In the genomic region with DNA sequence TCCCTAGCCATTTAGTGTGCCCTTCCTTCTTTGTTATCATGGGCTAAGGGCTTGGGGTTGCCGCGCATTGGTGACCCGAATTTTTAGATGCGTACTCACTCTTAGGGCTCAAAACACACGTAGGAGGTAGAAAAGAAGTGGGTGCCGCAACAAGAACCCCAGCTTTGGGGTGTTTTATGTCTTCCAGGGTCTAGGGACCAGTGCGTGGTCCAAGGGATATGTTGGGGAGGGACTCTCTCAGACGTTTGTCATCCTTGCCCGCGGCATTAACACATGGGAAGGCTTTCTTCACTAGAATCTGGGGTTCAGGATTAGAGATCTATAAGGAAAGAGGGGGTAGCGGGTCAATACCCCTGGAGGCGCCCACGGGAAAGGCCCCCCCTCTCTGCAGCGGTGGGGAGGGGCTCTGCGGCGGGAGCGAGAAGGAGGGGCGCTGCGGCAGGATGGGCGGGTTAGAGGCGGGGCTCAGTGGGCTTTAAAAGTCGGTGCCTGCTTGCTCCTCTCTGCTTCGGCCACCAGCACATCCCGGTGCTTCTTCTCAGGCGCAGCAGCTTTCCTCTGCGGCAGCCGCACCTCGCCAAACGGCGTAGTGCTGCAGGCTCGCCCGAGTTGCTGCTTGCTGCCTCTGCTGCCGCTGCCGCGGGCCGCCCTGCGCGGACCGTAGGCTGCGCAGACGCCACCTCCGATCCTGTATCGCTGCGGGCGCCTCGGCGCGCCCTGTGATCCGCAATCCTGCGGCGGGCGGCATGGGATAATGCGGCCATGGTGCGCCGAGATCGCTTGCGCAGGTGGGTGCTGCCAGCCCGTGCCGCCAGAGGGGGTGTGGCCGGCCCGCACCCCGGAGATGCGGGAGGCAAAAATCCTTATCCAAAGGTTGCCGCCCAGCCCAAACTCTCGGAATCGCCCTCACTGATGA, we compare ENCODE assay signal across 8 mouse cellular contexts. TPM values are rescaled to one million over a fixed set of nuclear protein-coding genes. Genes with fewer than 3 reads are reported as not detected.
DNase-seq lines count a peak whose midpoint lies in the region; ATAC-seq lines count a peak whose summit lies in the region.

No protein-coding gene starts in this region.

- H3K9me3 ChIP-seq in forebrain, embryonic 16.5 days (ENCODE audit: control insufficient read depth, low read length), result peaks cover 31% of the 10 kb centered on the region
- peaks cover 13% of the 10 kb centered on the region for H3K9me3 ChIP-seq in liver, embryonic 16.5 days (replicated peaks; ENCODE audit: control insufficient read depth, low read length)
- peaks cover 6% of the 10 kb centered on the region for H3K9me3 ChIP-seq in neural tube, embryonic 14.5 days (ENCODE audit: control insufficient read depth, low read length)

- H3K27ac ChIP-seq in forebrain, embryonic 16.5 days (ENCODE audit: low read length), result peak overlapping the region; percentile 78
- H3K27ac ChIP-seq in liver, embryonic 16.5 days (ENCODE audit: low read length), result no peak overlapping the region
- H3K27ac ChIP-seq in neural tube, embryonic 14.5 days (ENCODE audit: low read depth, low read length), result peak overlapping the region; percentile 80

- intact Hi-C loops in heart, postnatal 14 days (cut with DNase I), result no loop called here

- ATAC-seq in forebrain, embryonic 16.5 days, result peak; percentile 81
- 0 out of 2 replicates have a peak, but pooled peaks have one; percentile 19 for ATAC-seq in liver, embryonic 16.5 days (ENCODE audit: low read depth)
- peak; percentile 83 for ATAC-seq in neural tube, embryonic 14.5 days (ENCODE audit: low read depth)

- 46% methylated on average over 61 of the region's 66 CpGs for WGBS in forebrain, embryonic 16.5 days
- 45% methylated on average over 63 of the region's 66 CpGs for WGBS in liver, embryonic 16.5 days (ENCODE audit: insufficient replicate concordance)
- 60% methylated on average over 61 of the region's 66 CpGs for WGBS in neural tube, embryonic 14.5 days

- peak overlapping the region; percentile 62 for H3K4me3 ChIP-seq in forebrain, embryonic 16.5 days (replicated peaks; ENCODE audit: low read length)
- H3K4me3 ChIP-seq in liver, embryonic 16.5 days (ENCODE audit: low read depth, low read length), result peak overlapping the region; percentile 43
- peak overlapping the region; percentile 57 for H3K4me3 ChIP-seq in neural tube, embryonic 14.5 days (ENCODE audit: low read depth, low read length)

- H3K9ac ChIP-seq in forebrain, embryonic 16.5 days (replicated peaks; ENCODE audit: low read depth, low read length), result peak overlapping the region; percentile 72
- no peak overlapping the region for H3K9ac ChIP-seq in liver, embryonic 16.5 days (ENCODE audit: low read depth, low read length)
- peak overlapping the region; percentile 74 for H3K9ac ChIP-seq in neural tube, embryonic 14.5 days (replicated peaks; ENCODE audit: low read depth, low read length)

- peak; percentile 88 for DNase-seq in MN1 (ENCODE audit: low spot score)
- peak; percentile 72 for DNase-seq in cerebellum, adult 11 months
- peak; percentile 81 to 82 for DNase-seq in heart, postnatal 14 days
- peak; percentile 67 to 74 for DNase-seq in layer of hippocampus, adult 18-20 months (ENCODE audit: low spot score in 2 of 2)
- peak; percentile 64 for DNase-seq in urinary bladder, postnatal 14 days (ENCODE audit: low spot score)

- H3K4me2 ChIP-seq in forebrain, embryonic 16.5 days (ENCODE audit: low read length), result peak overlapping the region; percentile 63
- peak overlapping the region; percentile 48 for H3K4me2 ChIP-seq in liver, embryonic 16.5 days (ENCODE audit: low read depth, low read length)
- H3K4me2 ChIP-seq in neural tube, embryonic 14.5 days (ENCODE audit: low read depth, low read length), result peak overlapping the region; percentile 56

- peaks cover 5% of the 10 kb centered on the region for H3K36me3 ChIP-seq in forebrain, embryonic 16.5 days (ENCODE audit: control insufficient read depth, insufficient read depth)
- H3K36me3 ChIP-seq in liver, embryonic 16.5 days (ENCODE audit: control insufficient read depth, insufficient read depth), result no peaks in the 10 kb centered on the region
- H3K36me3 ChIP-seq in neural tube, embryonic 14.5 days (ENCODE audit: control insufficient read depth, insufficient read depth, low read length), result 0 out of 2 replicates have a peak, but pooled peaks cover 5% of the 10 kb centered on the region

- H3K27me3 ChIP-seq in forebrain, embryonic 16.5 days (replicated peaks; ENCODE audit: control insufficient read depth, insufficient read depth, low read length), result no peaks in the 10 kb centered on the region
- H3K27me3 ChIP-seq in liver, embryonic 16.5 days (ENCODE audit: control insufficient read depth, insufficient read depth, low read depth, low read length), result peaks cover 55% of the 10 kb centered on the region
- H3K27me3 ChIP-seq in neural tube, embryonic 14.5 days (ENCODE audit: control insufficient read depth, insufficient read depth, low read length), result no peaks in the 10 kb centered on the region

- peaks cover 6% of the 10 kb centered on the region for H3K4me1 ChIP-seq in forebrain, embryonic 16.5 days (replicated peaks; ENCODE audit: control insufficient read depth, insufficient read depth, low read length)
- no peaks in the 10 kb centered on the region for H3K4me1 ChIP-seq in liver, embryonic 16.5 days (ENCODE audit: control insufficient read depth, low read depth, low read length)
- H3K4me1 ChIP-seq in neural tube, embryonic 14.5 days (ENCODE audit: control insufficient read depth, insufficient read depth, low read length), result peaks cover 4% of the 10 kb centered on the region; the same call in 1 of the 2 replicates

RNA-seq across cellular contexts. Expression of a gene that starts 14.5 kb away (rescaled TPM):
- polyA plus RNA-seq in forebrain, embryonic 16.5 days (2015; fragmentation: Nextera tagmentation; extraction: Ambion mirVana), result 283 and 328 TPM in 2 replicates
- total RNA-seq in heart, postnatal 14 days (2021), result 10 to 100 TPM; 51.2 to 65.0 TPM
- 10 to 100 TPM; 44.9 to 49.3 TPM for total RNA-seq in layer of hippocampus, adult 18-20 months (2021)
- 172 and 190 TPM in 2 replicates for polyA plus RNA-seq in liver, embryonic 16.5 days (2015; fragmentation: Nextera tagmentation; extraction: Ambion mirVana)
- polyA plus RNA-seq in neural tube, embryonic 14.5 days (2014; fragmentation: Nextera tagmentation; extraction: Ambion mirVana), result 353 and 390 TPM in 2 replicates

RNA-seq across cellular contexts. Expression of a gene that starts 44.3 kb away (rescaled TPM):
- 15.2 and 15.3 TPM in 2 replicates for polyA plus RNA-seq in forebrain, embryonic 16.5 days (2015; fragmentation: Nextera tagmentation; extraction: Ambion mirVana)
- 1 to 10 TPM; 2.9 to 3.1 TPM for total RNA-seq in heart, postnatal 14 days (2021)
- 1 to 10 TPM; 5.3 to 6.0 TPM for total RNA-seq in layer of hippocampus, adult 18-20 months (2021)
- 3.2 and 3.9 TPM in 2 replicates for polyA plus RNA-seq in liver, embryonic 16.5 days (2015; fragmentation: Nextera tagmentation; extraction: Ambion mirVana)
- 12.1 and 12.6 TPM in 2 replicates for polyA plus RNA-seq in neural tube, embryonic 14.5 days (2014; fragmentation: Nextera tagmentation; extraction: Ambion mirVana)

Comparison
In these comparisons a context has a peak if more than half of its experiments do, and no peak if none do; other contexts are left out.
1. ATAC-seq: peak in every context shown above with its lines; median percentile 83 in neural tube, embryonic 14.5 days; 81 in forebrain, embryonic 16.5 days; 19 in liver, embryonic 16.5 days.